Mouse (Mus musculus) heart, embryonic 14.5 days (tissue): ENCODE results near the gene Col2a1. TPM values are rescaled to one million over a fixed set of nuclear protein-coding genes. Genes with fewer than 3 reads are reported as not detected.

ENCODE experiments used
- ATAC-seq: fragments of 200-750 bp; cut with Nextera tagmentation; 2 replicates; pipeline ENCODE4 v1.8.0; 2017; ENCODE audit warnings: low read depth, moderate TSS enrichment; ENCODE audit not compliant: insufficient number of reproducible peaks, insufficient read depth, low FRiP score
- H3K27ac ChIP-seq, 2 experiments: fragments of 200-500 bp in 1 of 2; fragments of 300-500 bp in 1 of 2; sonication (generic) in 1 of 2; replicated peaks in 1 of 2; 2 replicates each; pipeline ENCODE4 v1.5.1; 2012 to 2014; ENCODE audit warnings: low read depth in 2 of 2, low read length in 2 of 2, control low read depth in 1 of 2, mild to moderate bottlenecking in 1 of 2, mixed read lengths in 1 of 2; ENCODE audit not compliant: control insufficient read depth in 1 of 2, insufficient read depth in 1 of 2
- H3K27me3 ChIP-seq: fragments of 300-500 bp; sonication (generic); 2 replicates; pipeline ENCODE4 v1.6.1; 2014; ENCODE audit warnings: mild to moderate bottlenecking, low read length, control low read depth; ENCODE audit not compliant: control insufficient read depth, insufficient read depth
- H3K36me3 ChIP-seq: fragments of 300-500 bp; sonication (generic); 2 replicates; pipeline ENCODE4 v1.6.1; 2014; ENCODE audit warnings: mild to moderate bottlenecking, control low read depth, low read length, mixed read lengths; ENCODE audit not compliant: control insufficient read depth, insufficient read depth
- H3K4me1 ChIP-seq, 2 experiments: fragments of 200-500 bp in 1 of 2; fragments of 300-500 bp in 1 of 2; sonication (generic) in 1 of 2; 2 replicates each; pipeline ENCODE4 v1.6.1; 2012 to 2014; ENCODE audit warnings: low read length in 2 of 2, control low read depth in 1 of 2, mixed read lengths in 1 of 2; ENCODE audit not compliant: control insufficient read depth in 2 of 2, insufficient read depth in 2 of 2
- H3K4me2 ChIP-seq: fragments of 300-500 bp; sonication (generic); 2 replicates; pipeline ENCODE4 v1.6.1; 2014; ENCODE audit warnings: mild to moderate bottlenecking, low read length
- H3K4me3 ChIP-seq, 2 experiments: fragments of 200-500 bp in 1 of 2; fragments of 300-500 bp in 1 of 2; sonication (generic) in 1 of 2; 2 replicates each; pipeline ENCODE4 v1.5.1; 2012 to 2014; ENCODE audit warnings: low read length in 2 of 2, mild to moderate bottlenecking in 2 of 2, control low read depth in 1 of 2, low read depth in 1 of 2, moderate library complexity in 1 of 2; ENCODE audit not compliant: control insufficient read depth in 1 of 2, insufficient read depth in 1 of 2
- H3K9ac ChIP-seq: fragments of 300-500 bp; sonication (generic); 2 replicates; pipeline ENCODE4 v1.6.1; 2014; ENCODE audit warnings: mild to moderate bottlenecking, low read length
- H3K9me3 ChIP-seq: fragments of 300-500 bp; sonication (generic); 2 replicates; pipeline ENCODE4 v1.6.1; 2016; ENCODE audit warnings: low read length, control low read depth; ENCODE audit not compliant: control insufficient read depth
- WGBS: fragments of 180-500 bp; shearing (Covaris S2); extraction: QIAGEN DNeasy Blood & Tissue Kit; methylation state at CpG from one replicate; pipeline ENCODE4 v1.1.7; 2014; 5-methylcytosine and 5-hydroxymethylcytosine counted together
- polyA plus RNA-seq: library from polyadenylated mRNA; unstranded; fragments of >200 nt; fragmentation: Nextera tagmentation; extraction: Ambion mirVana; gene quantifications from 2 replicates; pipeline ENCODE4 v1.2.1, GENCODE M21; 2014

The Col2a1 gene
- 9.4 and 13.3 TPM in 2 replicates for polyA plus RNA-seq

DNA sequence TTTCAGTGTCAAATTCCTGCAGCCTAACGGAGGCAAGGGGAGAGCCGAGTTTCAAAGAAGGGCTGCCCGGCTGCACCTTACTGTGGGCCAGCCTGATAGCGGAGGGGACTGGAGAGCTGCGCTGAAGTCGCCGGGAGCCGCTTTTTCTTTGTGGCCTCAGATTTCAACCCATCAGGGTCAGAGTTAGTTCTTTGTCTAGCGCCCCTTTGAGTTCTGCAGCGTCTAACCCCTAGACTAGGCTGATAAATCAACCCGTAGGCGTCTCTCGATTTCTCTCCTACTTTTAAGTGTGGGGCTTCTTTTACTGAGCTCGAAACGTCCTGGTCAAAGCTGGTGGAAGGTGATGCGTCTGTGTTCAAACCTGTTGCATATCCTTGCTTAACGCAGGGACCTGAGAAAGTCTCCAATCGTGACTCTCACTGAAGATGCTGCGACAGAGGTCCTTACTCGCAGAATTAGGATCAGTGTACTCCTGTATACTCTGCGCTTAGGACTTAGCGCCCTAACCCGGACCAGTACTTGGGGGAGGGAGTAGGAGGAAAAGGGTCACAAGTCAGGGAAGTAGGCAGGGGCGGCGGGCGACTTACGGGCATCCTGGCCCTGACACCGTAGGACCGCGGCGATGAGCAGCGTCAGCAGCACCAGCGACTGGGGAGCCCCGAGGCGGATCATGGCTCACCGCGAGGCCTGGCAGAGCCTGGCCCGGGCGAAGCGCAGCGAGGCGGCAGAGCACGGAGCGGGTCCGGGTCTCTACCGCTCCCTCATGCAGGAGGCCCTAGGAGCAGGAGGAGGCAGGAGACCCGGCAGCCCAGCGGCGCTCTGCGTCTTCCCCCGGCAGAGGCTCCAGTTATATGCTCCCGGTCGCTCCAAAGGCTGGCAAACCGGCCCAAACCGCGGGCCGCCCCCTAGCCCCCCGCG, at the start of gene Col2a1:
Col2a1 (minus strand) TSS at position 874 of the 918 bp plus-strand sequence.
- Histone ChIP-seq H3K9ac (peak within 1 kb of the TSS; percentile 66), H3K4me1 (peaks cover 15 to 44% of the 10 kb centered on the region in 2 experiments), H3K4me3 (peak within 1 kb of the TSS; percentile 43 to 48), H3K9me3 (no peaks in the 10 kb centered on the region), H3K36me3 (no peaks in the 10 kb centered on the region), H3K4me2 (peak within 1 kb of the TSS; percentile 83), H3K27me3 (peaks cover 57% of the 10 kb centered on the region), H3K27ac (no peak within 1 kb of the TSS)
- under 1% methylated on average over 57 of the region's 59 CpGs for WGBS
- ATAC-seq: 0 out of 2 replicates have a peak, but pooled peaks have one; percentile 5

DNA sequence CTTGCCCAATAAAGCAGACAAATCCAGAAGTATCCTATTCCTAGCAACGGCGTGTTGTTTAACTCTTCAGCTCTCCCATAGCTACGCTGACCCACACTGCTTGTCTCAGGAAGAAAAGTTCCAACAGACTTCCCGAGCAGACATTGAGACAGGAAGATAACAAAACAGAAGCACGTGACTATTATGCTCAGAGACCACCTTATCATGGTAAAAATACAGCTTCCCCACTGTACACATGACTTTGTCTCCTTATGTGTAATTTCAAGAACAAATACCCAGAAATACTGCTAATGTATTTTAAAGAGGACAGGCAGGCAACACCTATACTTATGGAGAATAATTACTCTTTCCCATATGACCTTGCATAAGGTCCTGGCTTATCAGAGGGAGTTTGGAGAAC, 47.2 kb upstream of the Col2a1 start:
- Histone ChIP-seq H3K4me2 (no peak overlapping the region), H3K27ac (no peak overlapping the region), H3K36me3 (peaks cover 80% of the 10 kb centered on the region), H3K9ac (no peak overlapping the region), H3K4me1 (peaks cover 3% of the 10 kb centered on the region in 2 experiments; a peak in 3 of 4 replicates), H3K27me3 (no peaks in the 10 kb centered on the region), H3K4me3 (no peak overlapping the region), H3K9me3 (no peaks in the 10 kb centered on the region)
- 68% methylated on average over 5 of the region's 5 CpGs for WGBS
- no peak for ATAC-seq

DNA sequence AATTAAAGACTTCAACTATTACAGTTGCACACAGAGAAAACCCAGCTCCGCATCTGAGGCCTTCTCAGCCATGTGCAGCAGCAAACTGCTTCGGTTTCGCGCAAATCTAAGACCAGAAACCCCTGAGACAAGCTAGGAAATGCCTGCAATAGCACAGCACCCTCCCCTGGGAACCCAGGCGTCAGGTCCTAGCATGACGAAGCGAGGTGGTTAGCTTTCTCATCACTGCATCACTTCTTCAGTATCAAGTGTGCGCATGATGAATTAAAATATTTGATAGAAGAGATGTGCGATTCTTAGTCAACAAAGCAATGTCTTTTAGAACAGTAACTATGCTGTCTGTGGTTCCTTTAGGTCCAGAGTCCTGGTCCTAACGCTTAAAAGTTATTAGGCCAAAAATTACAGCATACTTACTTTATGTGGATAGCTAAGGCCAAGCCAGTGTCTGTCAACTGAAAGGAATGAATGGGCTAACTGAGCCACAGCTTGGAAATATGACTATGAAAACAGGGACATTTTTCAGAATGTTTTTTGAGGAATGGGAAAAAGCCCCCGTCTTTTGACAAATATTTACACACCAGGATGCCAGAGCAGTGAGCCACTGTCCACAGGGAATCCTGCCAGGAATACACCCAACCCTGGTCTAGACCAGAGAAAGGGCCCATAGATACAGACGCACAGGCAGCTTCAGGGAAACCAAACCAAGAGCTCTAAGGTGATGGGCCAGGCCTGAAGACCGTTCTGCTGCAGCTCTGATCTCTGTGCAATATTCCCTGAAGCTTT, 44.6 kb upstream of the Col2a1 start:
- Histone ChIP-seq H3K4me3 (no peak overlapping the region), H3K36me3 (peaks cover 91% of the 10 kb centered on the region), H3K9me3 (0 out of 2 replicates have a peak, but pooled peaks cover 7% of the 10 kb centered on the region), H3K9ac (no peak overlapping the region), H3K27ac (no peak overlapping the region), H3K27me3 (no peaks in the 10 kb centered on the region), H3K4me2 (no peak overlapping the region), H3K4me1 (no peaks in the 10 kb centered on the region)
- ATAC-seq: no peak
- WGBS: 91% methylated on average over 13 of the region's 13 CpGs

DNA sequence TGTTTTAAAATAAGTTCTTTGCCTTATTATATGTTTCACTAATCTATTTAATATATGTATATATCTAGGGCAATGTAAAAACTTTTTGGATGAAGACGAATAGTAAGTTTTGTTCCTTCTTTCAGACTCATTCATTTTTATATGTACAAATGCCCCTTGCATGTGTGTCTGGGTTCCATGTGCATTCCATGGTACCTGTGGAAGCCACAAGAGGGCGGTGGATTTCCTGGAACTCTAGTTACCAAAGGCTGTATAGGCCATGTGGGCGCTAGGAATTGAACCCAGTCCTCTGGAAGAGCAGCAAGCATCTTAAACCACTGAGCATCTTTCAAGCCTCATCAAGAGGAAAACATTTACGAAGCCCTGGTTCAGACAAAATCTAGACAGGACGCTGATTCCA, 39.9 kb upstream of the Col2a1 start:
- Histone ChIP-seq H3K4me1 (no peaks in the 10 kb centered on the region), H3K4me2 (no peak overlapping the region), H3K4me3 (no peak overlapping the region), H3K9ac (no peak overlapping the region), H3K27me3 (no peaks in the 10 kb centered on the region), H3K36me3 (peaks cover 99% of the 10 kb centered on the region), H3K27ac (no peak overlapping the region), H3K9me3 (0 out of 2 replicates have a peak, but pooled peaks cover 7% of the 10 kb centered on the region)
- 96% methylated on average over 5 of the region's 5 CpGs for whole genome bisulfite sequencing
- no peak for ATAC-seq

DNA sequence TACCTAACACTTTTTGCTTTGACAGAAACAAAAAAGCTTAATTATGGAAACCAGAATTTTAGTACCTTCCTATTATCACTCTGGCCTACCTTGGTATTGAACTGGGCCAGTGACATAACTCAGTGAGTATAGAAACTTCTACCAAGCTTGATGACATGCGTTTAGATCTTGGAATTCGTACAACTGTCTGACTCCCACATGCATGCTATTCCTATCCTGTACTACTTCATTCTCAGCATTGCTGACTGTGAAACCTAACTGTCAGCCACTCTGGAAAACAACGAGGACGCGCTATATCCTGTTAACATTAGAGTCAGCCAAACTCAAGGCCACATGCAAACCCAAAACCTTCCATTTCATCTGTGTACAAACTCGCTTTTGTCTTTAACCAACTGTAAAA, 39.5 kb upstream of the Col2a1 start:
- 82% methylated on average over 6 of the region's 6 CpGs for WGBS
- ATAC-seq: no peak
- no peak overlapping the region for H3K4me2 ChIP-seq
- 0 out of 2 replicates have a peak, but pooled peaks cover 7% of the 10 kb centered on the region for H3K9me3 ChIP-seq
- no peak overlapping the region for H3K9ac ChIP-seq
- no peaks in the 10 kb centered on the region for H3K27me3 ChIP-seq
- H3K4me3 ChIP-seq: no peak overlapping the region
- peaks cover 99% of the 10 kb centered on the region for H3K36me3 ChIP-seq
- H3K27ac ChIP-seq: no peak overlapping the region
- H3K4me1 ChIP-seq: no peaks in the 10 kb centered on the region

DNA sequence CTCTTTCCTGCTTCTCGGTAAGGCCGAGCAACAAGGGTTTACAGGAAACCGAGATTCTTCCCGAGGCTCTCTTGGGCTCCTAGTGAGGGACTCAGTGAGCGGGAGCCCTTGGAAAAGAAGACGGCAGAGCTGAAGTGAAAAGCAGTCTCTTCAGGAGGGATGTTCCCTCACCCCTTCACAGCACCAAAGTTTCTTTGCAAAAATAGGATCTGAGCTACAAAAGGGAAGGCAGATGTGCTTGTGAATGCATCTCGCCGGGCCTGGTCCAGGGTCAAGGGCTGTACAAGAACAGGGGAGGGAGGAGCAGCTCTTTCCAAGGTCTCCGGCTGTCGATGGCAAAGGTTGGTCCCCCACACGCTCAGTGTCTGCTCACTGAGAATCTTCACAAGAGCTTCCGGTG, 38.0 kb upstream of the Col2a1 start:
- no peaks in the 10 kb centered on the region for H3K27me3 ChIP-seq
- no peak overlapping the region for H3K4me2 ChIP-seq
- no peak for ATAC-seq
- no peak overlapping the region for H3K4me3 ChIP-seq
- H3K9ac ChIP-seq: no peak overlapping the region
- no peak overlapping the region for H3K27ac ChIP-seq
- WGBS: 83% methylated on average over 12 of the region's 12 CpGs
- no peaks in the 10 kb centered on the region for H3K4me1 ChIP-seq
- H3K9me3 ChIP-seq: 0 out of 2 replicates have a peak, but pooled peaks cover 7% of the 10 kb centered on the region
- peaks cover 94% of the 10 kb centered on the region for H3K36me3 ChIP-seq

DNA sequence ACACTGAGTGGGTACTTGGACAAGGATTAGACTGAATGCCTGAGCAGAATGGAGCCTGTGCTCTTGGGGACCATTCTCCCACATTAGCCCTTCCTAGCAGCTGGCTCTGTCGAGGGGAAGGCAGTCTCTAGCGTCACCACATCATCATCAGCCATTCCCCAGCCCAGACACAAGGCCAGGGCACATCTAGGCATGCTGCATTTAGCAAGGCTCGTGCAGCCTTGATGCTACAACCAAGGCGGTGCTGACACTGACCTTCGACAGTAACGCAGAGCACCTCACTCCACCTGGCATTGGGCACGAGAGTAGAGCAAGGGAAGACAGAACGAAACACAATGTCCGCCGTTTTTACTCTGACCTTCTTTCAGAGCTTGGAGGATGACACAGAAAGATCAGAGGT, 35.2 kb upstream of the Col2a1 start:
- H3K9ac ChIP-seq: no peak overlapping the region
- no peaks in the 10 kb centered on the region for H3K27me3 ChIP-seq
- H3K9me3 ChIP-seq: 0 out of 2 replicates have a peak, but pooled peaks cover 3% of the 10 kb centered on the region
- no peak for ATAC-seq
- H3K4me1 ChIP-seq: no peaks in the 10 kb centered on the region
- H3K27ac ChIP-seq: no peak overlapping the region
- H3K4me2 ChIP-seq: no peak overlapping the region
- peaks cover 78% of the 10 kb centered on the region for H3K36me3 ChIP-seq
- WGBS: 81% methylated on average over 10 of the region's 10 CpGs
- no peak overlapping the region for H3K4me3 ChIP-seq
